Mouse (Mus musculus) mesoderm, embryonic 11.5 days (tissue): Measurements from ENCODE around the gene Gm49601.

Source experiments
- DNase-seq: peaks from one replicate; pipeline ENCODE4 v3.0.0-alpha.2; 2012; ENCODE audit warnings: low read depth, low spot score

Gm49601 gene

GRCm38 (mm10) chr16:18582426-18583148 is 43.6 kb downstream of the Gm49601 start:
- no peak for DNase-seq

- no peak for DNase-seq
Observed at GRCm38 (mm10) chr16:18581623-18582205, 44.5 kb downstream of the Gm49601 start.

- DNase-seq, result no peak
Observed at GRCm38 (mm10) chr16:18581050-18581622, 45.1 kb downstream of the Gm49601 start.

GRCm38 (mm10) chr16:18580389-18580788 is 45.8 kb downstream of the Gm49601 start:
- no peak for DNase-seq

- no peak for DNase-seq
Observed at GRCm38 (mm10) chr16:18577599-18578160, 48.5 kb downstream of the Gm49601 start.

- no peak for DNase-seq
Observed at GRCm38 (mm10) chr16:18577071-18577470, 49.2 kb downstream of the Gm49601 start.

- DNase-seq, result no peak
Observed at GRCm38 (mm10) chr16:18574196-18574595, 52.0 kb downstream of the Gm49601 start.
